23 mouse cellular contexts compared by ENCODE assay signal in the genomic region with DNA sequence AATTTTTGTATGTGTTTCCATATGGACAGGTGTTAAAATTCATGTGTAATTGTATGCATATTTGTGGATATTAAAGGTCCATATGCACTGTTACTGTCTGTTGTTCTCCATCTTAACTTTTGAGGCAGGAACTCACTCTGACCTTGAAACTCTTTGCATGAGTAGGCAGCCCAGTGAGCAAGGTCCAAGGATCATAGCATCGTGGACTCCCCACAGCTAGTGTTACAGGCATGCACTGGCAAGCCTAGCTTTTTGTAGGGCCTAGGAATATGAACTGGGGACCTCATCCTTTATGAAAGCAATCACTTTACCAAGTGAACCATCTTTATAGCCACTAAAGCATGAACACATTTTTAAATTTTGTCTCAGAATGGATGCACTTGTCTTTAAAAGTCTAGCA.
A peak's percentile ranks its signal among the peaks of the same experiment; 100 is the strongest.
DNase-seq lines count a peak whose midpoint lies in the region; ATAC-seq and TF ChIP-seq lines count a peak whose summit lies in the region.
"Had no signal": no experiment of that assay in that cellular context is flagged by ENCODE, and none has a peak within 500 bp of the region (broad histone marks: within the 10 kb centered on the region; RNA-seq: fewer than 3 reads in every experiment).

No protein-coding gene starts in this region.

- no peaks in the 10 kb centered on the region for H3K36me3 ChIP-seq in kidney, embryonic 15.5 days
- no peaks in the 10 kb centered on the region for H3K36me3 ChIP-seq in kidney, postnatal 0 days (ENCODE audit: insufficient read depth, low read length)
- H3K36me3 ChIP-seq: embryonic facial prominence, embryonic 13.5 days; embryonic facial prominence, embryonic 15.5 days; forebrain, embryonic 10.5 days; forebrain, embryonic 12.5 days had no signal

- H3K9ac ChIP-seq in kidney, embryonic 15.5 days, result no peak overlapping the region
- H3K9ac ChIP-seq in kidney, postnatal 0 days (ENCODE audit: low read depth, low read length), result no peak overlapping the region
- H3K9ac ChIP-seq: embryonic facial prominence, embryonic 13.5 days; embryonic facial prominence, embryonic 15.5 days; forebrain, embryonic 12.5 days had no signal

- TF ChIP-seq CTCF in kidney, postnatal 0 days (IDR thresholded peaks at IDR 0.05; ENCODE audit: low read depth), result no peak

- peak; percentile 91 for ATAC-seq in kidney, embryonic 15.5 days (replicated peaks; ENCODE audit: low FRiP score)
- no peak; the same call in 1 of the 2 replicates for ATAC-seq in kidney, postnatal 0 days (replicated peaks; ENCODE audit: low FRiP score, low read depth)
- ATAC-seq: forebrain, embryonic 14.5 days had no signal

- DNase-seq in kidney, adult 9 months, result peak; percentile 34
- DNase-seq in kidney, postnatal 10 days, result no peak
- DNase-seq in kidney, adult 18-20 months, result no peak
- peak; percentile 56 for DNase-seq in kidney, postnatal 0 days (ENCODE audit: low spot score)
- DNase-seq in kidney, postnatal 25 days, result no peak
- no peak for DNase-seq in urinary bladder, adult 18-20 months (ENCODE audit: low spot score in 2 of 2)
- DNase-seq: adrenal gland, adult 2 months; adrenal gland, postnatal 10 days; adrenal gland, postnatal 25 days; cerebellum, adult 11 months; cerebellum, adult 18-20 months; cerebellum, adult 8-10 months; cerebellum, adult 9-11 months; cerebellum, postnatal 14 days; cerebellum, postnatal 36 days; embryo, embryonic 11 days had no signal

- 44% methylated on average over 1 of the region's 1 CpGs for WGBS in kidney, embryonic 15.5 days
- 41% methylated on average over 1 of the region's 1 CpGs for WGBS in kidney, postnatal 0 days

- H3K27me3 ChIP-seq in kidney, embryonic 15.5 days, result no peaks in the 10 kb centered on the region
- no peaks in the 10 kb centered on the region for H3K27me3 ChIP-seq in kidney, postnatal 0 days (ENCODE audit: insufficient read depth, low read length)
- H3K27me3 ChIP-seq: embryonic facial prominence, embryonic 13.5 days; embryonic facial prominence, embryonic 15.5 days; forebrain, embryonic 12.5 days had no signal

- no peaks in the 10 kb centered on the region for H3K9me3 ChIP-seq in kidney, embryonic 15.5 days (replicated peaks)
- no peaks in the 10 kb centered on the region for H3K9me3 ChIP-seq in kidney, postnatal 0 days (replicated peaks; ENCODE audit: low read length)
- H3K9me3 ChIP-seq: embryonic facial prominence, embryonic 13.5 days; embryonic facial prominence, embryonic 15.5 days; forebrain, embryonic 10.5 days; forebrain, embryonic 12.5 days had no signal

- no peak overlapping the region for H3K4me2 ChIP-seq in kidney, embryonic 15.5 days
- H3K4me2 ChIP-seq in kidney, postnatal 0 days (ENCODE audit: low read length), result no peak overlapping the region
- H3K4me2 ChIP-seq: embryonic facial prominence, embryonic 13.5 days; embryonic facial prominence, embryonic 15.5 days; forebrain, embryonic 12.5 days had no signal

- no peak overlapping the region for H3K27ac ChIP-seq in kidney, embryonic 15.5 days
- no peak overlapping the region for H3K27ac ChIP-seq in kidney, postnatal 0 days
- H3K27ac ChIP-seq: embryonic facial prominence, embryonic 13.5 days; embryonic facial prominence, embryonic 15.5 days; forebrain, embryonic 10.5 days; forebrain, embryonic 12.5 days had no signal

- H3K4me1 ChIP-seq in kidney, embryonic 15.5 days, result no peaks in the 10 kb centered on the region
- no peaks in the 10 kb centered on the region for H3K4me1 ChIP-seq in kidney, postnatal 0 days (replicated peaks; ENCODE audit: insufficient read depth, low read length)
- H3K4me1 ChIP-seq: embryonic facial prominence, embryonic 13.5 days; embryonic facial prominence, embryonic 15.5 days; forebrain, embryonic 10.5 days; forebrain, embryonic 12.5 days had no signal

- no peak overlapping the region for H3K4me3 ChIP-seq in kidney, embryonic 15.5 days (replicated peaks)
- no peak overlapping the region for H3K4me3 ChIP-seq in kidney, postnatal 0 days (replicated peaks; ENCODE audit: low read depth, low read length)
- H3K4me3 ChIP-seq: embryonic facial prominence, embryonic 13.5 days; embryonic facial prominence, embryonic 15.5 days; erythroblast, embryonic 14.5 days; forebrain, embryonic 10.5 days; forebrain, embryonic 12.5 days had no signal

Comparison
In these comparisons a context has a peak if more than half of its experiments do, and no peak if none do; other contexts are left out.
1. DNase-seq: peak in kidney, adult 9 months (single experiment) and kidney, postnatal 0 days (single experiment); none in kidney, postnatal 10 days (single experiment), kidney, adult 18-20 months (single experiment), kidney, postnatal 25 days (0 of 2) and urinary bladder, adult 18-20 months (0 of 2).